Mouse (Mus musculus): ENCODE data around the gene Adamts7.

- no peak for TF ChIP-seq CTCF (conservative IDR thresholded peaks at IDR 0.05; ENCODE audit: low read length)
- no peak for TF ChIP-seq POU5F1 (IDR thresholded peaks at IDR 0.05; ENCODE audit: borderline replicate concordance, low read length)
Observed at GRCm38 (mm10) chr9:90122246-90122740, 40.6 kb upstream of the Adamts7 start.

Data from E14TG2a.4 (cell line).